Mouse (Mus musculus) left cerebral cortex, postnatal 36 days (tissue): ENCODE data around the gene Pafah1b1. TPM values are rescaled to one million over a fixed set of nuclear protein-coding genes. Genes with fewer than 3 reads are reported as not detected.
A peak's percentile ranks its signal among the peaks of the same experiment; 100 is the strongest.

Experiments
- DNase-seq, 2 experiments: peaks; one replicate each; pipeline ENCODE4 v3.0.0; 2021 to 2022; ENCODE audit warnings: low spot score in 2 of 2, mixed read lengths in 1 of 2
- intact Hi-C: fragments of 180-260 bp; cut with DNase I; formaldehyde crosslinking; loops from one replicate; pipeline ENCODE4 v1.15.1; 2025
- total RNA-seq, 2 experiments: library from RNA; stranded (reverse); gene quantifications; 2 replicates each; pipeline ENCODE4 v1.2.3; 2021

Pafah1b1 gene
- total RNA-seq, 2 experiments from 2014 or later, result 389 to 402 TPM

GRCm38 (mm10) chr11:74667582-74668010 lies 56.9 kb downstream of the Pafah1b1 start:
- intact Hi-C loops, result no loop called here
- no peak for DNase-seq

GRCm38 (mm10) chr11:74666776-74667581 lies 57.5 kb downstream of the Pafah1b1 start:
- intact Hi-C loops, result no loop called here
- peak in 1 of 2 experiments; percentile 2 for DNase-seq

DNA sequence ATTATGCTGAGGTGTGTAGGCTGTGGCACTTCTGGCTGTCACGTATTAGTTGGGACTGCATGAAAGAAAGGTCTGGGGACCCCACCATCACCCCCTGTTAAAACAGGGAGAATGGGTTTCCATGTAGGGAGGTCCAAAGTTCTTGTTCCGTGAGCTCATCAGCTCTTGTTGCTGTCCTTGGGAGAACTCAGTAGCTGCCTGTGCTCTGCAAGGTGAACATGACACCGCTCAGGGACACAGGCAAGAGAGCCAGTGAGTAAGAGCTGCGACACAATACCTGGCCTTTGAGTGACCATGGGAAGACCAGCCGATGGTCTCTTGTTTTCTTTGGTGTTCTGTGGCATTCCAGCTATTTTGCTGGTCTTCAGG lies 58.2 kb downstream of the Pafah1b1 start:
- intact Hi-C loops, result no loop called here
- DNase-seq, result peak in 1 of 2 experiments; percentile 1

DNA sequence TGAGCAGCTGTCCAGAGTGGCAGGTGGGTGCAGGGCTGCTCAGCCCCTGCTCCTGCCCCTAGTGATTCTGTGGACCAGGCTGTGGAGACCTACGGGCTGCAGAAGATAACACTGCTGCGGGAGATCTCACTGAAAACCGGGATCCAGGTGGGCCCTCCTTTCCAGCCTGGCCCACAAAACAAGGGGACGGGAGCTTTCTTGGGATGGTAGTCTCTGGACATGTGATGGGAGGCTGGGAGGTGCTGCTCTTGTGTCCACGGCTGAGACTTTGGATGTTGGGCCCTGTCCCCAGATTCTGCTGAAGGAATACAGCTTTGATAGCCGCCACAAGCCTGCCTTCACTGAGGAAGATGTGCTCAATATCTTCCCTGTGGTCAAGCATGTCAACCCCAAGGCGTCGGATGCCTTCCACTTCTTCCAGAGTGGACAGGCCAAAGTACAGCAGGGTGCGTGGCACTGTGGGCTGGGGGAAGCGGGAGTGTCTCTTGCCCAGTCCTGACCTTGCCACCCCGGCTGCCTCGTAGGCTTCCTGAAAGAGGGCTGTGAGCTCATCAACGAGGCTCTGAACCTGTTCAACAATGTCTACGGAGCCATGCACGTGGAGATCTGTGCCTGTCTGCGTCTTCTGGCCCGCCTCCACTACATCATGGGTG lies 58.7 kb downstream of the Pafah1b1 start:
- intact Hi-C loops, result no loop called here
- peak in 1 of 2 experiments; percentile 2 for DNase-seq

DNA sequence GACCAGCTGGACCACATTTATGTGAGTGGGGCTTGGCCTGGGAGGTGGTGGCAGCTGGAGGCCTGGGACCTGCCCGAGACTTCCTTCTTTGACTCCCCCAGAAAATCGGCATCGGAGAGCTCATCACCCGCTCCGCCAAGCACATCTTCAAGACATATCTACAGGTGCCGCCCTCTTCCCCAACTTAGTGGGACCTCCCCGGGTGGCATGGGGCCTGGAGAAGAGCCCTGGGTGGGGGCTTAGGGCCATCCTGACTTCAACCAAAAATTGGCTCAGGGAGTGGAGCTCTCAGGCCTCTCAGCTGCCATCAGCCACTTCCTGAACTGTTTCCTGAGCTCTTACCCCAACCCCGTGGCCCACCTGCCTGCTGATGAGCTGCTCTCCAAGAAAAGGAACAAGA lies 59.6 kb downstream of the Pafah1b1 start:
- DNase-seq, result no peak
- intact Hi-C loops, result no loop called here

DNA sequence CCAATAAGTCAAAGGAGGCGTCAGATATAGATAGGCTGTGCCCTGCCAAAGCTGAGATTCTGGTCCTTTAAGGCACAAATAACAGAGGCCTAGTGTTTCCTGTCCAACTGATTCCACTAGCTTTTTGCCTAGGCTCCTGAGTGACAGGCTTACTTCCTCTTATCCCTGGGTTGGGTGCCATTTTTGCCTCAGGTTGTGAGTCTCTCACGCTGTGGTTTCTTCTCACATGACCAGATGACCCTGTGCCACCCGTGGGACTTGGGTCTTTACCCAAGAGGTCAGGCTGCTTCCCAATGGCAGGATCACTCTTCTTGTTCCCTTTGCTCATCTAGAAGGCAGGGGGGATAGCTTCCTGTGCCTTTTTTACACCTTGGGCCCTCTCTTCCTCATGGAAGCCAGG lies 60.2 kb downstream of the Pafah1b1 start:
- DNase-seq, result no peak
- intact Hi-C loops, result no loop called here

DNA sequence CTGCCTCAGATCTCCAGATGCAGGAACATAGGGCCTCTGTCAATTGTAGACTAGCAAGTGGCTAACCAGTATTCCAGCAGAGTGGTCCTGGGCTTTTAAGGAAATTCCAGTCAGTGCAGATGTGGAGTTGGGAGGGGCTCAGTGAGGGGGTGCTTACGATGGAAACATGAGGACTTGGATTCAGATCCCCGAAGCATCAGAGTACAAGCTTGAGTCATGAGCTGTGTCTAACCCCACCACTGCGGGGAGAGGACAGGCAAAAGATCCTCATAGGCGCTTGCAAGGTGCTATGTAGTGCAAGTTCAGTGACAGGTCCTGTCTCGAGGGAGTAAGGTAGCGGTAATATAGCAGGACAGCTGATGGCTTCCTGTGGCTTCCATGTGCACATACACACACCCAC lies 62.2 kb downstream of the Pafah1b1 start:
- intact Hi-C loops, result no loop called here

GRCm38 (mm10) chr11:74661641-74662040 lies 62.8 kb downstream of the Pafah1b1 start:
- DNase-seq, result no peak
- intact Hi-C loops, result no loop called here

More for the DNA sequence above, 62.2 kb downstream of the Pafah1b1 start:
- DNase-seq, result no peak

DNA sequence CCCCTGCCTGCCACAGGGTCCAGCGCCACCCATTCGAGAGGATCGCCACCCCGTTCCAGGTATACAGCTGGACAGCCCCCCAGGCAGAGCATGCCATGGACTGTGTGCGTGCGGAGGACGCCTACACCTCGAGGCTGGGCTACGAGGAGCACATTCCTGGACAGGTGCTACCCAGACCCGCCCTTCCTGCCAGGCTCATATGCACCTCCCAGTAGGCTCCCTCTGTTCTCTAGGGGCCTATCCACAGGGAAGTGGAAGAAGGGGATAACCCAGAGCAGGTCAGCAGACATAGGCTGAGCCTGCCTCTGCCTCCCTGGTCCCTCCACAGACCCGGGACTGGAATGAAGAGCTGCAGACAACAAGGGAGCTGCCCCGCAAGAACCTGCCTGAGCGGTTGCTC lies 64.1 kb downstream of the Pafah1b1 start:
- intact Hi-C loops, result no loop called here
- DNase-seq, result no peak

DNA sequence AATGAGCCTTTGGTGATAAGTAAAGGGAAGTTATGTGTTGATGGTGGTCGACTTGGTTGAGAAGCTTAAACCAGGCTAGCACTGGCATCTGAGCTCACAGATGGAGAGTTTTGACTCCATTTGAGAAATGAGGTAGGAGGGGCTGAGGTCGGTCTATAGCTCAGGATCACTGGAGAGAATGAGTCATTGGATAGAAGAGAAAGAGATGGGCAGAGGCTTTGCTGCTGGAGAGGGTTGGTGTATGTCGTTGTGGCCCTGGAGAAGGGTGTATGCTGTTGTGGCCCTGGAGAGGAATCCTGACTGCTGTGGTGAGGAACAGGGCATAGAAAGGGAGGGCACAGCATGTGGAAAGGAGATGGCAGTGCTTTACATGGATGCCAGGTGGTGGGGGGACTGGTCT lies 68.5 kb downstream of the Pafah1b1 start:
- DNase-seq, result no peak
- intact Hi-C loops, result no loop called here

DNA sequence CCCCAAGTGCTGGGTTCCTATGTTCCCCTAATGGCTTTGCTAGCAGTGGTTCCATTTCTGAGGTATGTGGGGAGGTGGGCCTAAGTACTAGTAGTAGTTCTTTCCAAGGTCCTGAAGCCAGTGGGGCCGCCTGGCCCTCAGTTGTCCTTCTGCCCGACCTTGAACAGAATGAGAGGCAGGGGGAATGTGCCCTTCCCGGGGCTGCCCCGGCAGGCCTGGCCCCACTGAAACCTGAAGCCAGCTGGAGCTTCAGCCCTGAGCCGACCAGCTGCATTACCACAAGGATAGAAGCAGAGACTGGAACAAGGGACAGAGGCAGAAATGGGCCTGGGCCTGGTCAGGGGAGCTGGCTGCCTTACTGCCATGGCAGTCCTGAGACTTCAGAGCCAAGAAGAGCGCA lies 71.1 kb downstream of the Pafah1b1 start:
- intact Hi-C loops, result loop anchor here (5.0 kb wide), 1 partner anchor 69 kb away; the partner anchor contains the start of gene Pafah1b1
- no peak for DNase-seq

GRCm38 (mm10) chr11:74652791-74653191 lies 71.7 kb downstream of the Pafah1b1 start:
- intact Hi-C loops, result loop anchor here (5.0 kb wide), 1 partner anchor 70 kb away; the partner anchor contains the start of gene Pafah1b1
- peak in 1 of 2 experiments; percentile 36 for DNase-seq

- DNase-seq, result no peak
- intact Hi-C loops, result loop anchor here (5.0 kb wide), 1 partner anchor 72 kb away; the partner anchor contains the start of gene Pafah1b1
Measured at GRCm38 (mm10) chr11:74650576-74651100, 73.8 kb downstream of the Pafah1b1 start.

GRCm38 (mm10) chr11:74649647-74650551 lies 74.6 kb downstream of the Pafah1b1 start:
- intact Hi-C loops, result loop anchor here (5.0 kb wide), 1 partner anchor 72 kb away; the partner anchor contains the start of gene Pafah1b1
- peak in 1 of 2 experiments; percentile 42 for DNase-seq

- intact Hi-C loops, result no loop called here
- peak; percentile 99 to 100 for DNase-seq
Measured at GRCm38 (mm10) chr11:74649095-74649646, 75.3 kb downstream of the Pafah1b1 start, which contains the start of gene Cluh. Gene Cluh (plus strand): TSS chr11:74649495.

GRCm38 (mm10) chr11:74648676-74649075 lies 75.8 kb downstream of the Pafah1b1 start:
- DNase-seq, result no peak
- intact Hi-C loops, result no loop called here

DNA sequence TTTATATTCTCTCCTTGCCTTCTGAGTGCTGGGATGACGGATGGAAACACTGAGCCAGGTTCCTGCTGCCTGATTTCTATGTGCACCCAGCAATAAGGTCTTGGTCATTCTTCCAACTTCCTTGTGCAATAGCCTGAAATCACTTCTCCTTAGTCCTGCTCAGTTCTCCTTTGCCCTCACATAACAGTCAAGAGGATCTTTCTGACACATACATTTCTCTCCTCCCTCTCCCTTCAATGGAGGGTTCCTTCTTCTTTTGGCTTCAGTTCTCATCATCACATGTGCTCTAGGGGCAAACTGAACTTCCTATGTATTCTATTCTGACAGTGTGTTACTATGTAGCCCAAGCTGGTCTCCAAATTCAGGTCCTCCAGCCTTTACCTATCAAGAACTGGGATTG lies 76.5 kb downstream of the Pafah1b1 start:
- DNase-seq, result no peak
- intact Hi-C loops, result no loop called here

DNA sequence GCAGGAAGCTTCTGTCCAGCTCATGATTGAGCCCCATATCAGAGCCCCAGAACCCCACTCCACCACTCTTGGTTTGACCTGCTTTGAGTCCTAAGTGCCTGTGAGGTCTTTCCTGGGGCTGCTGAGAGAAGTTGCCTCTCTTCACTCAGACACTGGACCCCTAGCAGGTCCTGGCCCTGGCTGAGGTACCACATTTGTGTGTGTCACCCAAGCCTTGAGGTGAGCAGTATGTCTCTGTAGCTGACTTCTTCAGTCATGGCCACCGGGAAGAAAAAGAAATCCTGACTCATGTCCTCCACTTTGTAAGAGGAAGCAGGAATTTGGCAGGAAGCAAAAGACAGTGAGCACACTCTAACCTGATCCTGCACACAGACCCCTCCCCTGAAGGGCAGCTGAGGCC lies 84.8 kb downstream of the Pafah1b1 start:
- intact Hi-C loops, result loop anchor here (5.0 kb wide), 2 partner anchors 133 to 193 kb away; partner anchors contain the start of genes Mettl16 and Mnt
- DNase-seq, result no peak
